Mouse (Mus musculus) heart, embryonic 11.5 days (tissue): Measurements from ENCODE around the gene Cpeb3. TPM values are rescaled to one million over a fixed set of nuclear protein-coding genes. Genes with fewer than 3 reads are reported as not detected.

Experiments
- ATAC-seq: fragments of 200-750 bp; cut with Nextera tagmentation; replicated peaks from 2 replicates; pipeline ENCODE4 v1.8.0; 2017; ENCODE audit warnings: moderate library complexity; ENCODE audit not compliant: insufficient number of reproducible peaks, low FRiP score, low TSS enrichment
- H3K27ac ChIP-seq: fragments of 300-500 bp; sonication (generic); 2 replicates; pipeline ENCODE4 v1.5.1; 2014; ENCODE audit warnings: mild to moderate bottlenecking, low read depth, low read length
- H3K27me3 ChIP-seq: fragments of 300-500 bp; sonication (generic); 2 replicates; pipeline ENCODE4 v1.6.1; 2014; ENCODE audit warnings: mild to moderate bottlenecking, low read length, mixed read lengths; ENCODE audit not compliant: control insufficient read depth, insufficient read depth
- H3K36me3 ChIP-seq: fragments of 300-500 bp; sonication (generic); 2 replicates; pipeline ENCODE4 v1.6.1; 2014; ENCODE audit warnings: mild to moderate bottlenecking, low read length, moderate library complexity, mixed read lengths; ENCODE audit not compliant: control insufficient read depth, insufficient read depth
- H3K4me1 ChIP-seq: fragments of 300-500 bp; sonication (generic); 2 replicates; pipeline ENCODE4 v1.6.1; 2014; ENCODE audit warnings: low read length; ENCODE audit not compliant: control insufficient read depth, insufficient read depth
- H3K4me2 ChIP-seq: fragments of 300-500 bp; sonication (generic); 2 replicates; pipeline ENCODE4 v1.6.1; 2014; ENCODE audit warnings: mild to moderate bottlenecking, moderate library complexity
- H3K4me3 ChIP-seq: fragments of 300-500 bp; sonication (generic); 2 replicates; pipeline ENCODE4 v1.5.1; 2014; ENCODE audit warnings: low read depth, low read length
- H3K9ac ChIP-seq: fragments of 300-500 bp; sonication (generic); 2 replicates; pipeline ENCODE4 v1.6.1; 2014; ENCODE audit warnings: mild to moderate bottlenecking, low read depth, low read length, moderate library complexity
- H3K9me3 ChIP-seq: fragments of 300-500 bp; sonication (generic); replicated peaks from 2 replicates; pipeline ENCODE4 v1.6.1; 2016; ENCODE audit warnings: low read length; ENCODE audit not compliant: control insufficient read depth
- WGBS: fragments of 180-500 bp; shearing (Covaris S2); extraction: QIAGEN DNeasy Blood & Tissue Kit; methylation state at CpG from one replicate; pipeline ENCODE4 v1.1.7; 2014; ENCODE audit not compliant: insufficient replicate concordance; 5-methylcytosine and 5-hydroxymethylcytosine counted together
- polyA plus RNA-seq: library from polyadenylated mRNA; unstranded; fragments of >200 nt; fragmentation: Nextera tagmentation; extraction: Ambion mirVana; gene quantifications from 2 replicates; pipeline ENCODE4 v1.2.1, GENCODE M21; 2014

The Cpeb3 gene
- polyA plus RNA-seq, 1 experiment from 2014 or later: 4.4 TPM

- Histone ChIP-seq H3K9me3 (no peaks in the 10 kb centered on the region), H3K36me3 (no peaks in the 10 kb centered on the region; the same call in 1 of the 2 replicates), H3K27ac (peak overlapping the region; percentile 93), H3K4me2 (peak overlapping the region; percentile 71), H3K27me3 (0 out of 2 replicates have a peak, but pooled peaks cover 2% of the 10 kb centered on the region), H3K9ac (peak overlapping the region; percentile 77), H3K4me3 (peak overlapping the region; percentile 75), H3K4me1 (peaks cover 5% of the 10 kb centered on the region; the same call in 1 of the 2 replicates)
- WGBS: under 1% methylated on average over 36 of the region's 36 CpGs
- ATAC-seq: peak; percentile 69; the same call in 1 of the 2 replicates
These were observed 33.5 kb downstream of the Cpeb3 start for GRCm38 (mm10) chr19:37174716-37175435.

- H3K27ac ChIP-seq: peak overlapping the region; percentile 93
- ATAC-seq: peak; percentile 31
These were observed 34.2 kb downstream of the Cpeb3 start for GRCm38 (mm10) chr19:37174116-37174715.

GRCm38 (mm10) chr19:37173331-37174115 is 34.9 kb downstream of the Cpeb3 start:
- Histone ChIP-seq H3K9me3 (no peaks in the 10 kb centered on the region), H3K4me1 (peaks cover 5% of the 10 kb centered on the region; the same call in 1 of the 2 replicates), H3K4me3 (peak overlapping the region; percentile 75), H3K27me3 (0 out of 2 replicates have a peak, but pooled peaks cover 2% of the 10 kb centered on the region), H3K27ac (peak overlapping the region; percentile 93; the same call in 1 of the 2 replicates), H3K36me3 (no peaks in the 10 kb centered on the region; the same call in 1 of the 2 replicates), H3K4me2 (peak overlapping the region; percentile 71), H3K9ac (peak overlapping the region; percentile 77)
- 28% methylated on average over 20 of the region's 20 CpGs for WGBS
- no peak for ATAC-seq

More at GRCm38 (mm10) chr19:37174116-37174715, 34.2 kb downstream of the Cpeb3 start:
- Histone ChIP-seq H3K4me2 (peak overlapping the region; percentile 71), H3K36me3 (no peaks in the 10 kb centered on the region; the same call in 1 of the 2 replicates), H3K4me1 (peaks cover 5% of the 10 kb centered on the region; the same call in 1 of the 2 replicates), H3K9ac (peak overlapping the region; percentile 77), H3K9me3 (no peaks in the 10 kb centered on the region), H3K4me3 (peak overlapping the region; percentile 75), H3K27me3 (0 out of 2 replicates have a peak, but pooled peaks cover 2% of the 10 kb centered on the region)
- WGBS: under 1% methylated on average over 59 of the region's 70 CpGs

GRCm38 (mm10) chr19:37172566-37173130 is 35.8 kb downstream of the Cpeb3 start:
- no peak for ATAC-seq
- H3K27me3 ChIP-seq: 0 out of 2 replicates have a peak, but pooled peaks cover 2% of the 10 kb centered on the region
- H3K4me1 ChIP-seq: peaks cover 2% of the 10 kb centered on the region; the same call in 1 of the 2 replicates
- H3K9me3 ChIP-seq: no peaks in the 10 kb centered on the region
- H3K36me3 ChIP-seq: no peaks in the 10 kb centered on the region; the same call in 1 of the 2 replicates
- H3K4me2 ChIP-seq: peak overlapping the region; percentile 71
- peak overlapping the region; percentile 75 for H3K4me3 ChIP-seq
- H3K27ac ChIP-seq: 0 out of 2 replicates have a peak overlapping the region, but pooled peaks have one; percentile 15
- 65% methylated on average over 11 of the region's 11 CpGs for WGBS
- H3K9ac ChIP-seq: peak overlapping the region; percentile 77; the same call in 1 of the 2 replicates

GRCm38 (mm10) chr19:37172096-37172495 is 36.3 kb downstream of the Cpeb3 start:
- Histone ChIP-seq H3K36me3 (no peaks in the 10 kb centered on the region; the same call in 1 of the 2 replicates), H3K27me3 (0 out of 2 replicates have a peak, but pooled peaks cover 2% of the 10 kb centered on the region), H3K9me3 (no peaks in the 10 kb centered on the region), H3K9ac (0 out of 2 replicates have a peak overlapping the region, but pooled peaks have one; percentile 16), H3K27ac (no peak overlapping the region), H3K4me3 (peak overlapping the region; percentile 75), H3K4me1 (peaks cover 2% of the 10 kb centered on the region; the same call in 1 of the 2 replicates), H3K4me2 (peak overlapping the region; percentile 71)
- 63% methylated on average over 1 of the region's 1 CpGs for WGBS
- no peak for ATAC-seq

- H3K9me3 ChIP-seq: no peaks in the 10 kb centered on the region
- no peak overlapping the region for H3K9ac ChIP-seq
- no peak overlapping the region for H3K4me2 ChIP-seq
- no peak for ATAC-seq
- H3K4me1 ChIP-seq: no peaks in the 10 kb centered on the region
- no peaks in the 10 kb centered on the region for H3K27me3 ChIP-seq
- 90% methylated on average over 5 of the region's 5 CpGs for WGBS
- H3K36me3 ChIP-seq: no peaks in the 10 kb centered on the region
- no peak overlapping the region for H3K27ac ChIP-seq
- H3K4me3 ChIP-seq: no peak overlapping the region
These were observed 51.5 kb downstream of the Cpeb3 start for GRCm38 (mm10) chr19:37156770-37157336.

- Histone ChIP-seq H3K4me1 (no peaks in the 10 kb centered on the region), H3K9ac (no peak overlapping the region), H3K9me3 (no peaks in the 10 kb centered on the region), H3K4me3 (no peak overlapping the region), H3K27me3 (no peaks in the 10 kb centered on the region), H3K4me2 (no peak overlapping the region), H3K27ac (no peak overlapping the region), H3K36me3 (no peaks in the 10 kb centered on the region)
- no peak for ATAC-seq
- 70% methylated on average over 4 of the region's 4 CpGs for WGBS
These were observed 52.4 kb downstream of the Cpeb3 start for GRCm38 (mm10) chr19:37156040-37156439.
